Mouse (Mus musculus) thymus, adult 18-20 months (tissue): Measurements from ENCODE around the gene Gm29427.

ENCODE experiments used
- DNase-seq, 2 experiments: peaks; one replicate each; pipeline ENCODE4 v3.0.0; 2022; ENCODE audit warnings: mixed read lengths in 2 of 2

The Gm29427 gene

GRCm38 (mm10) chr1:130715561-130716217 is at the start of gene Gm29427:
Gene Gm29427 (minus strand): TSS chr1:130715799.
- peak; percentile 95 to 98 for DNase-seq

- DNase-seq: no peak
Observed at GRCm38 (mm10) chr1:130764027-130764461, 48.4 kb upstream of the Gm29427 start.

- no peak for DNase-seq
Observed at GRCm38 (mm10) chr1:130762045-130762760, 46.6 kb upstream of the Gm29427 start.

GRCm38 (mm10) chr1:130761597-130761996 is 46.0 kb upstream of the Gm29427 start:
- DNase-seq: no peak

GRCm38 (mm10) chr1:130759689-130760088 is 44.1 kb upstream of the Gm29427 start:
- DNase-seq: no peak

- no peak for DNase-seq
Observed at GRCm38 (mm10) chr1:130746819-130747218, 31.2 kb upstream of the Gm29427 start.

GRCm38 (mm10) chr1:130745591-130745990 is 30.0 kb upstream of the Gm29427 start:
- DNase-seq: no peak

GRCm38 (mm10) chr1:130744961-130745360 is 29.4 kb upstream of the Gm29427 start:
- no peak for DNase-seq

- DNase-seq: no peak
Observed at GRCm38 (mm10) chr1:130744217-130744616, 28.6 kb upstream of the Gm29427 start.

- no peak for DNase-seq
Observed at GRCm38 (mm10) chr1:130743775-130744174, 28.2 kb upstream of the Gm29427 start.

- DNase-seq: no peak
Observed at GRCm38 (mm10) chr1:130742201-130742600, 26.6 kb upstream of the Gm29427 start.

- DNase-seq: no peak
Observed at GRCm38 (mm10) chr1:130740781-130741720, 25.5 kb upstream of the Gm29427 start.

GRCm38 (mm10) chr1:130740227-130740648 is 24.6 kb upstream of the Gm29427 start:
- no peak for DNase-seq

GRCm38 (mm10) chr1:130739636-130740035 is 24.0 kb upstream of the Gm29427 start:
- DNase-seq: no peak

- DNase-seq: no peak
Observed at GRCm38 (mm10) chr1:130738551-130739106, 23.0 kb upstream of the Gm29427 start.

- DNase-seq: no peak
Observed at GRCm38 (mm10) chr1:130737916-130738315, 22.3 kb upstream of the Gm29427 start.

- no peak for DNase-seq
Observed at GRCm38 (mm10) chr1:130737411-130737881, 21.8 kb upstream of the Gm29427 start.

GRCm38 (mm10) chr1:130734852-130735251 is 19.3 kb upstream of the Gm29427 start:
- no peak for DNase-seq

GRCm38 (mm10) chr1:130734452-130734851 is 18.9 kb upstream of the Gm29427 start:
- DNase-seq: no peak

- no peak for DNase-seq
Observed at GRCm38 (mm10) chr1:130733671-130734070, 18.1 kb upstream of the Gm29427 start.

GRCm38 (mm10) chr1:130732706-130733658 is 17.4 kb upstream of the Gm29427 start:
- no peak for DNase-seq
